Mouse (Mus musculus) neural tube, embryonic 13.5 days (tissue): ENCODE measurements around the gene Sfrp5. TPM values are rescaled to one million over a fixed set of nuclear protein-coding genes. Genes with fewer than 3 reads are reported as not detected.

Experiments used
- ATAC-seq: fragments of 200-750 bp; cut with Nextera tagmentation; 2 replicates; pipeline ENCODE4 v1.8.0; 2017; ENCODE audit warnings: low read depth, mild to moderate bottlenecking, moderate TSS enrichment, moderate library complexity
- H3K27ac ChIP-seq: fragments of 300-500 bp; sonication (generic); replicated peaks from 2 replicates; pipeline ENCODE4 v1.5.1; 2015; ENCODE audit warnings: moderate library complexity, mild to moderate bottlenecking, inconsistent platforms
- H3K27me3 ChIP-seq: fragments of 300-500 bp; sonication (generic); 2 replicates; pipeline ENCODE4 v1.6.1; 2015; ENCODE audit warnings: mild to moderate bottlenecking, inconsistent platforms
- H3K36me3 ChIP-seq: fragments of 300-500 bp; sonication (generic); 2 replicates; pipeline ENCODE4 v1.6.1; 2015; ENCODE audit warnings: mild to moderate bottlenecking, inconsistent platforms
- H3K4me1 ChIP-seq: fragments of 300-500 bp; sonication (generic); replicated peaks from 2 replicates; pipeline ENCODE4 v1.6.1; 2015; ENCODE audit warnings: inconsistent platforms
- H3K4me2 ChIP-seq: fragments of 300-500 bp; sonication (generic); 2 replicates; pipeline ENCODE4 v1.6.1; 2015; ENCODE audit warnings: inconsistent platforms, mild to moderate bottlenecking, moderate library complexity
- H3K4me3 ChIP-seq: fragments of 300-500 bp; sonication (generic); 2 replicates; pipeline ENCODE4 v1.5.1; 2015; ENCODE audit warnings: mild to moderate bottlenecking, inconsistent platforms
- H3K9ac ChIP-seq: fragments of 300-500 bp; sonication (generic); 2 replicates; pipeline ENCODE4 v1.6.1; 2015; ENCODE audit warnings: moderate library complexity, mild to moderate bottlenecking, inconsistent platforms
- H3K9me3 ChIP-seq: fragments of 300-500 bp; sonication (generic); 2 replicates; pipeline ENCODE4 v1.6.1; 2016; ENCODE audit warnings: inconsistent platforms
- WGBS: fragments of 180-500 bp; shearing (Covaris S2); methylation state at CpG from one replicate; pipeline ENCODE4 v1.1.7; 2015; 5-methylcytosine and 5-hydroxymethylcytosine counted together
- polyA plus RNA-seq: library from polyadenylated mRNA; unstranded; fragments of >200 nt; fragmentation: Nextera tagmentation; extraction: Ambion mirVana; gene quantifications from 2 replicates; pipeline ENCODE4 v1.2.1, GENCODE M21; 2015

Gene Sfrp5
- polyA plus RNA-seq, 1 experiment from 2014 or later, result 26.8 TPM

- Histone ChIP-seq H3K9ac (no peak overlapping the region), H3K4me1 (0 out of 2 replicates have a peak, but pooled peaks cover 4% of the 10 kb centered on the region), H3K4me3 (no peak overlapping the region), H3K36me3 (peaks cover 54% of the 10 kb centered on the region), H3K9me3 (no peaks in the 10 kb centered on the region), H3K4me2 (no peak overlapping the region), H3K27ac (peak overlapping the region; percentile 9; the same call in 1 of the 2 replicates), H3K27me3 (peaks cover 5% of the 10 kb centered on the region)
- no peak for ATAC-seq
- 61% methylated on average over 2 of the region's 2 CpGs for WGBS
Observed at GRCm38 (mm10) chr19:42193311-42193710, 8.7 kb downstream of the Sfrp5 start.

DNA sequence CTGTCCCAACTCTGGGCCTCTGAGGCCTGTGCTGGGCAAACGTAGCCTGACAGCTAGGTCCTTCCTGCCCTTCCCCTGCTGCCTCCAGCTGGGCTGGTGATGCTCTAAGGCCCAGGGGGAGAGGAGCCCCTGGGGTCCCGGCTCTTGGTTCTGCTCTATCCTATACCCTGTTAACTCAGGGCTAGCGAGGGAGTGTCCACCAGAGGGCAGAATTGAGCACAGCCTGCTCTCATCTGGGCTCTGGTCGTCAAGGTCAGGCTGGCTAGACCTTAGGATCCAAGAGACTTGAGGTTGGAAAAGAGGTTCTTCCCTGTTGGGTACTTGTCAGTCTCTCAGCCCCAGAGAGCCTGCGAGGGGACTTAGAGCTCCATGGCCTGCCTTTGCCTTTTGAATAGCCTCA, 11.6 kb downstream of the Sfrp5 start:
- Histone ChIP-seq H3K4me3 (no peak overlapping the region), H3K27ac (no peak overlapping the region), H3K4me2 (no peak overlapping the region), H3K9ac (no peak overlapping the region), H3K9me3 (no peaks in the 10 kb centered on the region), H3K36me3 (peaks cover 81% of the 10 kb centered on the region), H3K4me1 (0 out of 2 replicates have a peak, but pooled peaks cover 4% of the 10 kb centered on the region), H3K27me3 (no peaks in the 10 kb centered on the region)
- WGBS, result 22% methylated on average over 5 of the region's 5 CpGs
- peak; percentile 74; the same call in 1 of the 2 replicates for ATAC-seq

- Histone ChIP-seq H3K27ac (no peak overlapping the region), H3K27me3 (no peaks in the 10 kb centered on the region), H3K36me3 (peaks cover 88% of the 10 kb centered on the region), H3K9me3 (no peaks in the 10 kb centered on the region), H3K4me2 (no peak overlapping the region), H3K4me1 (0 out of 2 replicates have a peak, but pooled peaks cover 4% of the 10 kb centered on the region), H3K9ac (no peak overlapping the region), H3K4me3 (no peak overlapping the region)
- 90% methylated on average over 4 of the region's 4 CpGs for WGBS
- ATAC-seq, result no peak
Observed at GRCm38 (mm10) chr19:42189735-42190134, 12.3 kb downstream of the Sfrp5 start.

DNA sequence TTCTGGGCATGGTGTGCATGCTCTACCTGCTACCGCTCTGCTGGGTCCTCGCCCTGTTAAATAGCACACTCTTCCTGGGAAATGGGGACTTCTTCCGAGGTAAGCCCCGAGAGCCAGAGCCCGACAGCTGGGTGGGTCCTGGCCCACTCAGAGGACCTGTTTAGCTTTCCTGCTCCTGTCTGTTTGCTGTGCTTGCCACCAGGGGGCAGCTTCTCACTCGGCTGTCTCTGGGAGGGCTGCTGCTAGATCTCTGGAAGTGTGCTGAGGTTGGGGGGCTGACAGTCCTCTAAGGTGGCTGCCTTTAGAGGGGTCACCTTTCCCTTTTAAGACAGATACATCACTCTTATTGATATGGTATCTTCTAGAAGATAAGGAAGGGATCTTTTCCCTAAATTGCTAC, 19.4 kb downstream of the Sfrp5 start:
- WGBS, result 66% methylated on average over 6 of the region's 6 CpGs
- Histone ChIP-seq H3K9me3 (no peaks in the 10 kb centered on the region), H3K36me3 (peaks cover 85% of the 10 kb centered on the region), H3K4me1 (no peaks in the 10 kb centered on the region), H3K4me2 (no peak overlapping the region), H3K4me3 (no peak overlapping the region), H3K9ac (no peak overlapping the region), H3K27ac (no peak overlapping the region), H3K27me3 (no peaks in the 10 kb centered on the region)
- ATAC-seq, result no peak

DNA sequence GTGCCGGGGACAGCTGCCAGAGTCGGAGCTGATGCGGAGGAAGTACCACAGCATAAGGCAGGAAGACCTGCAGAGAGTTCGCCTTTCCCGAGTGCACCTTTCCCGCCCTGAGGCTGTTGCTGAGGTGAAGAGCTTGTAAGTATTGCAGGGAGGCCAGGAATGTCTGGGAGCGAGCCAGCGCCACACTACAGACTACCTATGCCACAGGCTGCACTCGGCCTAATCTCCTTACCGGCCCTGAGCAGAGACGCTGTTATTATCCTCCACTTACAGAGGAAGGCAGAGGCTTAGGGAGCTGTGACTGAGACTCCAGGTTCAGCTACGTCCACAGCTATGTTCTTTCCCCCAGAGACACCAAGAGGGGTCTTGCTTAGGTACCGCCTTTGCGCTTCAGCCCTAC, 22.7 kb downstream of the Sfrp5 start:
- WGBS, result 90% methylated on average over 14 of the region's 14 CpGs
- no peak overlapping the region for H3K9ac ChIP-seq
- no peaks in the 10 kb centered on the region for H3K4me1 ChIP-seq
- H3K27me3 ChIP-seq, result no peaks in the 10 kb centered on the region
- H3K36me3 ChIP-seq, result peaks cover 52% of the 10 kb centered on the region
- H3K4me2 ChIP-seq, result no peak overlapping the region
- no peaks in the 10 kb centered on the region for H3K9me3 ChIP-seq
- H3K4me3 ChIP-seq, result no peak overlapping the region
- no peak overlapping the region for H3K27ac ChIP-seq
- no peak for ATAC-seq

GRCm38 (mm10) chr19:42177461-42177860, 24.6 kb downstream of the Sfrp5 start:
- peaks cover 33% of the 10 kb centered on the region for H3K36me3 ChIP-seq
- no peak overlapping the region for H3K27ac ChIP-seq
- WGBS, result 94% methylated on average over 2 of the region's 2 CpGs
- no peak for ATAC-seq
- H3K27me3 ChIP-seq, result no peaks in the 10 kb centered on the region
- H3K4me2 ChIP-seq, result no peak overlapping the region
- peaks cover 4% of the 10 kb centered on the region for H3K4me1 ChIP-seq
- no peak overlapping the region for H3K9ac ChIP-seq
- no peak overlapping the region for H3K4me3 ChIP-seq
- H3K9me3 ChIP-seq, result no peaks in the 10 kb centered on the region

- no peak overlapping the region for H3K9ac ChIP-seq
- WGBS, result 92% methylated on average over 7 of the region's 7 CpGs
- peaks cover 32% of the 10 kb centered on the region for H3K36me3 ChIP-seq
- no peaks in the 10 kb centered on the region for H3K27me3 ChIP-seq
- H3K4me2 ChIP-seq, result no peak overlapping the region
- peaks cover 10% of the 10 kb centered on the region for H3K4me1 ChIP-seq
- no peak for ATAC-seq
- no peak overlapping the region for H3K4me3 ChIP-seq
- H3K9me3 ChIP-seq, result no peaks in the 10 kb centered on the region
- H3K27ac ChIP-seq, result no peak overlapping the region
Observed at GRCm38 (mm10) chr19:42176841-42177240, 25.2 kb downstream of the Sfrp5 start.

GRCm38 (mm10) chr19:42170025-42170969, 31.8 kb downstream of the Sfrp5 start:
- no peaks in the 10 kb centered on the region for H3K9me3 ChIP-seq
- H3K9ac ChIP-seq, result peak overlapping the region; percentile 94
- H3K4me1 ChIP-seq, result peaks cover 50% of the 10 kb centered on the region
- H3K36me3 ChIP-seq, result no peaks in the 10 kb centered on the region
- peak; percentile 90 for ATAC-seq
- 1% methylated on average over 56 of the region's 56 CpGs for WGBS
- peak overlapping the region; percentile 93 for H3K4me3 ChIP-seq
- H3K4me2 ChIP-seq, result peak overlapping the region; percentile 93
- H3K27me3 ChIP-seq, result peaks cover 26% of the 10 kb centered on the region
- H3K27ac ChIP-seq, result peak overlapping the region; percentile 75

DNA sequence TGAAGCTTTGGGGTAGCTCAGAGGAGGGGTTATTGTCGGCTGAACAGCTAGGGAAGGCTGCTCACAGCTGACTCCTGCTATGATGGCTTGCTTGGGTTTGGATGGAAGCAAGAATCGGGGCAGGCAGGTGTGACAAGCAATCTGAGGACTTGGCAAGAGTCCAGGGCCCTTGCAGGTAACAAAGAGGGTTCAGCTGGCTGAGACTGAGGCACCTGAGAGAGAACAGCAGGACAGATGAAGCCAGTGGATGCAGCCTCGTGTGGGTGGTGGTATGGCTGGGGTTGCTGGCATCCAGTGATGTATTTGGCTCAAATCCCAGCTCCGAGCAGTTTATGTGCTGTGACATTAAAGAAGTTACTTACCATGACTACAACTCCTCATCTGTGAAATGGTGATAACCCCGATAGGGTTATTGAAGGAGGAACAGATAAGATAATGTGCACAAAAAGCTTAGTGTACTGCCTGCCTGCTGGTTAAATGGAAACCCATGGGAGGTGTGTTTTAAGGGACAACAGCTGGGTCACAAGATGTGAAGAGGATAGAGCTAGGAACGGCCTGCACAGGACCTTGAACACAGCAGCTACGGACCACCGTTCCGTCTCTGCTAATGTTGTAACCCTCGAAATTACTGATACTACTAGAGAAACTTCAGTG, 32.6 kb downstream of the Sfrp5 start:
- no peaks in the 10 kb centered on the region for H3K36me3 ChIP-seq
- peaks cover 54% of the 10 kb centered on the region for H3K4me1 ChIP-seq
- H3K9me3 ChIP-seq, result no peaks in the 10 kb centered on the region
- peak; percentile 24; the same call in 1 of the 2 replicates for ATAC-seq
- H3K9ac ChIP-seq, result peak overlapping the region; percentile 94
- H3K27me3 ChIP-seq, result peaks cover 26% of the 10 kb centered on the region
- 65% methylated on average over 10 of the region's 10 CpGs for WGBS
- peak overlapping the region; percentile 93; the same call in 1 of the 2 replicates for H3K4me3 ChIP-seq
- peak overlapping the region; percentile 75 for H3K27ac ChIP-seq
- peak overlapping the region; percentile 93 for H3K4me2 ChIP-seq

DNA sequence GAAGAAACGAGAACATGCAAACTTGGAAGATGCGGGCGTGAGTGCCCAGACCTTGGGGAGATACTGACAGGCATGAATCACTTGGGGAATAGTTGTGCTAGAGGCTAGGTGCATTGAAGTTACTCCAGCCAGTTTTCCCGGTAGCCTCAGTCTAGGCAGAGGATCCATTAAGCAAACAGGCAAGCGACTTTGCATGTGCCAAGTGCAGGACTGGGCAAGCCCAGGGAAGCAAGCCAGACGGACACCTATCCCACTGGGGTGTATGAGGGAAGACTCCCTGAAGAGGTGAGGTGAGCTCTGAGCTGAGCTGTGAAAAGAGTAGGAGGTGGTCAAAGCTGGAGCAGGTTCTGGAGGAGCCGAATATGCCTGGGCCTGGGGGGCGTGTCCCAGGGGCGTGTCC, 34.6 kb downstream of the Sfrp5 start:
- H3K9ac ChIP-seq, result no peak overlapping the region

DNA sequence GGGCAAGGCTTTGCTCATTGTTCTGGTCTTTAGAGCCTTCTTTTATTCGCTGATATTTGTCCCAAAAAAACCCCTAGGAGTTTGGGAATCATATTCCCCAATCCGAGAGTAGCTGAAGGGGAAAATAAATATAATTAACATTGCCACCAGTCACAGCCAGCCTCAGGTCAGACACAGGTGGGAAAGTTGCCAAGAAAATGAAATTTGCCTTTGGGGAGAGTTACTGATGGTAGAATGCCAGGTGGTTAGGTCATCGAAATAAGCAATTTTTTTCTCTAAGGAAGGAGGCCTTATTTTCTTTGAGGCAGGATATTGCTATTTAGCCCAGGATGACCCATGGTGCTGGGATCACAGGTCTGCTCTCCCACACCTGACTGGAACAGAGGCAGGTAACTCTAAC, 35.3 kb downstream of the Sfrp5 start:
- no peak for ATAC-seq
- 41% methylated on average over 3 of the region's 3 CpGs for WGBS
- no peaks in the 10 kb centered on the region for H3K9me3 ChIP-seq
- H3K27ac ChIP-seq, result no peak overlapping the region
- H3K4me2 ChIP-seq, result no peak overlapping the region
- peaks cover 50% of the 10 kb centered on the region for H3K4me1 ChIP-seq
- H3K27me3 ChIP-seq, result peaks cover 26% of the 10 kb centered on the region
- no peak overlapping the region for H3K4me3 ChIP-seq
- no peak overlapping the region for H3K9ac ChIP-seq
- no peaks in the 10 kb centered on the region for H3K36me3 ChIP-seq

More for the DNA sequence above, 34.6 kb downstream of the Sfrp5 start:
- H3K36me3 ChIP-seq, result no peaks in the 10 kb centered on the region
- H3K4me2 ChIP-seq, result no peak overlapping the region
- peaks cover 57% of the 10 kb centered on the region for H3K4me1 ChIP-seq
- 68% methylated on average over 9 of the region's 9 CpGs for WGBS
- no peak for ATAC-seq
- H3K27me3 ChIP-seq, result peaks cover 26% of the 10 kb centered on the region
- H3K27ac ChIP-seq, result no peak overlapping the region
- no peaks in the 10 kb centered on the region for H3K9me3 ChIP-seq
- H3K4me3 ChIP-seq, result no peak overlapping the region

GRCm38 (mm10) chr19:42166130-42166529, 35.9 kb downstream of the Sfrp5 start:
- peak overlapping the region; percentile 44 for H3K4me2 ChIP-seq
- H3K4me1 ChIP-seq, result peaks cover 43% of the 10 kb centered on the region
- WGBS, result 2% methylated on average over 12 of the region's 12 CpGs
- peaks cover 26% of the 10 kb centered on the region for H3K27me3 ChIP-seq
- H3K9ac ChIP-seq, result peak overlapping the region; percentile 41; the same call in 1 of the 2 replicates
- no peaks in the 10 kb centered on the region for H3K9me3 ChIP-seq
- H3K27ac ChIP-seq, result no peak overlapping the region
- no peak for ATAC-seq
- no peak overlapping the region for H3K4me3 ChIP-seq
- no peaks in the 10 kb centered on the region for H3K36me3 ChIP-seq
